Mouse (Mus musculus) left cerebral cortex, postnatal 36 days (tissue): ENCODE measurements around the gene Mtor. TPM values are rescaled to one million over a fixed set of nuclear protein-coding genes. Genes with fewer than 3 reads are reported as not detected.

ENCODE experiments used
- total RNA-seq, 2 experiments: library from RNA; stranded (reverse); gene quantifications; 2 replicates each; pipeline ENCODE4 v1.2.3; 2021

Gene Mtor
- total RNA-seq, 2 experiments from 2014 or later = 91.8 to 100 TPM

Other genes with a start within 250 kb of the Mtor start
- 10 to 100 TPM; 24.3 to 34.8 TPM for gene Disp3, start 160.6 kb upstream of the Mtor start, total RNA-seq
- 1 to 10 TPM; 8.3 to 8.6 TPM for gene Ubiad1, start 3.8 kb upstream of the Mtor start, total RNA-seq
- under 1 TPM; 0.57 to 0.59 TPM for gene Angptl7, start 51.8 kb downstream of the Mtor start, total RNA-seq
- 10 to 100 TPM; 43.0 to 53.4 TPM for gene Exosc10, start 109.8 kb downstream of the Mtor start, total RNA-seq
- gene Srm, start 142.9 kb downstream of the Mtor start, total RNA-seq = 10 to 100 TPM; 73.4 to 79.1 TPM
- 1 to 10 TPM; 1.5 to 5.5 TPM for gene Masp2, start 153.9 kb downstream of the Mtor start, total RNA-seq
- 100 to 1,000 TPM; 151 to 208 TPM for gene Tardbp, start 178.4 kb downstream of the Mtor start, total RNA-seq
- gene Gm572, start 194.7 kb downstream of the Mtor start, total RNA-seq = not detected